Mouse (Mus musculus) embryonic facial prominence, embryonic 12.5 days (tissue): Measurements from ENCODE around the gene Poc1a. TPM values are rescaled to one million over a fixed set of nuclear protein-coding genes. Genes with fewer than 3 reads are reported as not detected.
A peak's percentile ranks its signal among the peaks of the same experiment; 100 is the strongest.

Experiments used
- ATAC-seq: fragments of 200-750 bp; cut with Nextera tagmentation; 2 replicates; pipeline ENCODE4 v1.8.0; 2017; ENCODE audit not compliant: insufficient number of reproducible peaks, insufficient read depth, low FRiP score, low TSS enrichment
- H3K27ac ChIP-seq: fragments of 300-500 bp; sonication (generic); 2 replicates; pipeline ENCODE4 v1.5.1; 2016; ENCODE audit warnings: mild to moderate bottlenecking
- H3K27me3 ChIP-seq: fragments of 300-500 bp; sonication (generic); 2 replicates; pipeline ENCODE4 v1.6.1; 2016; ENCODE audit warnings: mild to moderate bottlenecking, moderate library complexity
- H3K36me3 ChIP-seq: fragments of 300-500 bp; sonication (generic); 2 replicates; pipeline ENCODE4 v1.6.1; 2016; ENCODE audit warnings: mild to moderate bottlenecking
- H3K4me1 ChIP-seq: fragments of 300-500 bp; sonication (generic); 2 replicates; pipeline ENCODE4 v1.6.1; 2016
- H3K4me2 ChIP-seq: fragments of 300-500 bp; sonication (generic); replicated peaks from 2 replicates; pipeline ENCODE4 v1.6.1; 2016; ENCODE audit warnings: mild to moderate bottlenecking, moderate library complexity
- H3K4me3 ChIP-seq: fragments of 300-500 bp; sonication (generic); 2 replicates; pipeline ENCODE4 v1.5.1; 2016; ENCODE audit warnings: mild to moderate bottlenecking
- H3K9ac ChIP-seq: fragments of 300-500 bp; sonication (generic); 2 replicates; pipeline ENCODE4 v1.6.1; 2016; ENCODE audit warnings: mild to moderate bottlenecking, moderate library complexity
- H3K9me3 ChIP-seq: fragments of 300-500 bp; sonication (generic); 2 replicates; pipeline ENCODE4 v1.6.1; 2016; ENCODE audit warnings: mild to moderate bottlenecking, moderate library complexity
- WGBS: fragments of 180-500 bp; shearing (Covaris S2); methylation state at CpG from one replicate; pipeline ENCODE4 v1.1.7; 2016; 5-methylcytosine and 5-hydroxymethylcytosine counted together
- polyA plus RNA-seq: library from polyadenylated mRNA; unstranded; fragments of >200 nt; fragmentation: Nextera tagmentation; extraction: Ambion mirVana; gene quantifications from 2 replicates; pipeline ENCODE4 v1.2.1, GENCODE M21; 2016

The Poc1a gene
- 25.7 and 27.9 TPM in 2 replicates for polyA plus RNA-seq

DNA sequence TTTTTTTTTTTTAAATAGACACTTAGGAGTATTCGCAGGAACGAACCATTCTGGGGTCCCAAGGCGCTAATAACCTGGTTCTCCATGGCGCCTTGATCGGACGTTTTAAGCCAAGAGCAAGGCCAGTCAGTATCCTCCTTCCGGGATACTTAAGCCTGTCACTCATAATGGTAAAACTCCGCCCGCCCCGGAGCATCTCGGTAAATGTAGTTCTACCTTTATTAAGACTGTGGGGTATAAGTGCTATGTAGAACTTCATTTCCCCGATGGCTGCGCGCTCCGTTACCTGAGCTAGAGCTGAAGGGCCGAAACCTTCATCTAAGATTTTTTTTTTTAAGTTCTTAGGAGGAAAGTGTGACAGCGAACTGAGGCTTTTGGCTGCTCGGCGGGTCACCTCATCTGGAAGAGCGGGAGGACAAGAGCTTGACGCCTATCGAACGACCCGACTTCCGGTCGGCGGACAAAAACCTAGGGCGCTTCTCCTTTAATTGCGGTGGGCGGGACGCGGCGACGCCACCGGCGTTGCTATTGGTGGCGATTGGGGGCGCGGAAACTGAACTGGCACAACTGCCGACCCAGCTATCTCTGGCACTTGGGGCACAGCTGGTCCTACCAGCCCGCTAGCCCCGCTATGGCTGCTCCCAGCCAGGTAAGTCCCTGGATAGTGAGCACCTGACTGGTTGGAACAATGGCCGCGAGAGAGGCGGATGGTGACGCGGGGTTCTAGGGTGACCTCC, at the start of gene Poc1a:
Gene Poc1a, plus strand, starts transcription at position 254 of the 737 bp plus-strand sequence.
- Histone ChIP-seq H3K9ac (peak within 1 kb of the TSS; percentile 63), H3K27me3 (no peaks in the 10 kb centered on the region), H3K4me2 (peak within 1 kb of the TSS; percentile 76), H3K27ac (no peak within 1 kb of the TSS), H3K36me3 (peaks cover 11% of the 10 kb centered on the region; the same call in 1 of the 2 replicates), H3K9me3 (no peaks in the 10 kb centered on the region), H3K4me3 (peak within 1 kb of the TSS; percentile 65), H3K4me1 (peaks cover 10% of the 10 kb centered on the region)
- peak; percentile 87 for ATAC-seq
- WGBS = under 1% methylated on average over 47 of the region's 47 CpGs

DNA sequence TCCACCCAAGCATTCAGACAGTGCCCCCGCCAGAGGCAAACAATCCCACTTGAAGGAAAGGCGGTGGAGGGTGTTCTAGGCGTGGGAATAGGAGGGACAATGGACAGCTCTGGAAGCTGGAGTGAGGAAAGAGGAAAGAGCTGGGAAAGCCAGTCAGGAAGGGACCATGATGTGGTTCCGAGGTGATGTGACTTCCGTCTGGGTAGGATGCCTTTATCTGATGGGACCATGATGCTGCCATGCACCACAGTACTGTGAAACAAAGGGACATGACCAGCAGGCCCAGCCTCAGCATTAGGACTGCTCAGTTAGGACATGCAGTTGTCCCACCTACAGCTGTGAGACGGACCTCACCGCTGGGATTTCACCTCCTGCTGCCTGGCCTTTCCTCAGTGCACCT, 49.6 kb upstream of the Poc1a start:
- Histone ChIP-seq H3K9me3 (no peaks in the 10 kb centered on the region), H3K27me3 (no peaks in the 10 kb centered on the region), H3K9ac (no peak overlapping the region), H3K4me3 (no peak overlapping the region), H3K36me3 (peaks cover 34% of the 10 kb centered on the region), H3K4me1 (no peaks in the 10 kb centered on the region; the same call in 1 of the 2 replicates), H3K27ac (no peak overlapping the region), H3K4me2 (no peak overlapping the region)
- WGBS = 85% methylated on average over 7 of the region's 7 CpGs
- no peak for ATAC-seq

DNA sequence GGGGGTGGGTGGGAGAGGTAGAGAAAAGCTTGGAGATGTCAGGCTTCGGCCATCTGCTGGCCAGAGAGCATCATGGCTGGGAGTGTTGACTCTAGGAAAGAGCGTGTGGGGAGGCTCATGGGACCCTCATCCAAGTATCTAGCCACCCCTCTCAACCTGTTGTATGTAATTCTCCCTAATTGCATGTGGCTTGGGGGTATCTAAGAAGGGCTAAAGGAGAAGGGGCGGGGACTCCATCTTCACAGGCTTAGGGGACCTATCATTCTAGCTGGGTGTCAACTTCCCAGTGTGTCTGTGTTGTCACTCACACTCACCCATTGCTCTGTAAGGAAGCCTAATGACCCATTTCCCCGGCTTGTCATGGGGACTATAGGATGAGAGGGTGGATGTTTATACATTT, 49.0 kb upstream of the Poc1a start:
- no peaks in the 10 kb centered on the region for H3K9me3 ChIP-seq
- no peaks in the 10 kb centered on the region for H3K27me3 ChIP-seq
- ATAC-seq = no peak
- H3K4me1 ChIP-seq = no peaks in the 10 kb centered on the region; the same call in 1 of the 2 replicates
- H3K36me3 ChIP-seq = peaks cover 40% of the 10 kb centered on the region
- no peak overlapping the region for H3K4me2 ChIP-seq
- WGBS = 86% methylated on average over 4 of the region's 4 CpGs
- H3K4me3 ChIP-seq = no peak overlapping the region
- H3K27ac ChIP-seq = no peak overlapping the region
- no peak overlapping the region for H3K9ac ChIP-seq

DNA sequence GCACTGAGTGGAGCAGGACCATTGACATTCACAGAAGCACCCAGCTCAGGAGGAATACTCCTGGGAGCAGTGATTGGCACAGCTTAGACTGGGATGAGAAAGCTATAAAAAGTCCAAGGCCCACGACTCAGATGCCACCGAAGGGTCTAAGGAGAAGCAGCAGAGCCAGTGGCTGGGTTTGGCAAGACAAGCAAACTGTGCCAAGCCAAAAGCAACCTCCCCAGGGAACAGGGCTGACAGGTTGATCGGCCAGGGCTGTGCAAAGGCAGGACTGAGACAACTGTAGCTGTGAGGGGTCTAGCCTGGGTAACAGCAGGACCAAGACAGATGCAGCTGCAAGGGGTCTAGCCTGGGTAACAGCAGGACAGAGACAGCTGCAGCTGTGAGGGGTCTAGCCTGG, 47.9 kb upstream of the Poc1a start:
- H3K9ac ChIP-seq = no peak overlapping the region
- no peak overlapping the region for H3K27ac ChIP-seq
- no peaks in the 10 kb centered on the region for H3K4me1 ChIP-seq
- H3K9me3 ChIP-seq = no peaks in the 10 kb centered on the region
- whole genome bisulfite sequencing = 94% methylated on average over 3 of the region's 3 CpGs
- no peak overlapping the region for H3K4me2 ChIP-seq
- peaks cover 51% of the 10 kb centered on the region for H3K36me3 ChIP-seq
- no peak overlapping the region for H3K4me3 ChIP-seq
- ATAC-seq = no peak
- H3K27me3 ChIP-seq = no peaks in the 10 kb centered on the region

DNA sequence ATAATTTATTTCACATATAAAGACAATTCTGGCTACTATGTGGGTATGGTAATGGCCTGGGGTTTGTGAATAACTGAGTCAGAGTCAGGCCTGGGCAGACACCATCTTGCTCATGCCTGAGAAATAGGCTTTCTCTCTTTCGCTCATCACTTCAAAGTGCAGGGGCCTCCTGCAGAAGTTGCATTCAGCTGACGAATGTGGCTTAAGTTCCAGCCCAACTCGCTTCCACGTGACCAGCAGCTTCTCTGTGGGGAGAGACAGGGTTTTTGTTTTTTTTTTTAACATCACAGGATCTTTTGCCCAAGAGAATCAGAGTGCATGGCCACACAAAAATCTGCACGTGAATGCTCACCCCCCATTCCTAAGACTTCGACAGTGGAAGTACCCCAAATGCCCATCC, 46.9 kb upstream of the Poc1a start:
- H3K4me2 ChIP-seq = no peak overlapping the region
- no peaks in the 10 kb centered on the region for H3K9me3 ChIP-seq
- no peak overlapping the region for H3K9ac ChIP-seq
- no peak for ATAC-seq
- H3K4me1 ChIP-seq = no peaks in the 10 kb centered on the region
- no peak overlapping the region for H3K4me3 ChIP-seq
- H3K27ac ChIP-seq = no peak overlapping the region
- H3K27me3 ChIP-seq = no peaks in the 10 kb centered on the region
- peaks cover 61% of the 10 kb centered on the region for H3K36me3 ChIP-seq
- 79% methylated on average over 6 of the region's 6 CpGs for WGBS

DNA sequence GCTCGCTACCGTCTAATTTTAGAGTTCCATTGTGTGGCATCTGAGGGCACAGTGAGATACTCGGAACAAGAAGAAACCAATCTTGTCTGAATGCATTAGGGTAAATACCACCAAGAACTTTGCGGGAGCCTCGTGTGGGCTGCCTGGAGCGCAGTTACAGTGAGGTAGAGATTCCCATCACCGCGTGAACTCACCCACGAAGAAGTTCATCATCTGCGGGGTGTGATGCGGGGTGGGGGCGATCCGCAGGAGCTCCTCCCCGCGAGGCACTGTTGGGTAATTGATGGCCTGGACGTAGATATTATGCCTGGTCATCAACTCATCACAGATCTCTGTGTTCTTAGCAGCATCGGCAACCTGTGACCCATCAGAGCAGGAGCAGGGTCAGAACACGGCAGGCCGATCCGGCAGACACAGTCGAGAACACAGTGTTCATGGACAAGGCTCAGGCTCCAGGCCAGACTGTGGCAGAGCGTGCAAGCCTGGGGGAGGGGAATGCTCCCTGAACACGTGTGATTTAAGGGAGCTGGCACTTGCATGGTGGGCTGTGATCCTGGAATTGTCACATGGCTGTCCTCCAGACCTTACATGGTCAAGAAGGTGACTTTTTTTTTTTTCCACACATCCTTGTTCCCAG, 45.5 kb upstream of the Poc1a start:
- H3K36me3 ChIP-seq = peaks cover 75% of the 10 kb centered on the region
- no peak overlapping the region for H3K4me2 ChIP-seq
- no peaks in the 10 kb centered on the region for H3K4me1 ChIP-seq
- 94% methylated on average over 23 of the region's 23 CpGs for WGBS
- H3K9me3 ChIP-seq = no peaks in the 10 kb centered on the region
- H3K9ac ChIP-seq = no peak overlapping the region
- no peak overlapping the region for H3K27ac ChIP-seq
- no peak overlapping the region for H3K4me3 ChIP-seq
- ATAC-seq = no peak
- H3K27me3 ChIP-seq = no peaks in the 10 kb centered on the region

DNA sequence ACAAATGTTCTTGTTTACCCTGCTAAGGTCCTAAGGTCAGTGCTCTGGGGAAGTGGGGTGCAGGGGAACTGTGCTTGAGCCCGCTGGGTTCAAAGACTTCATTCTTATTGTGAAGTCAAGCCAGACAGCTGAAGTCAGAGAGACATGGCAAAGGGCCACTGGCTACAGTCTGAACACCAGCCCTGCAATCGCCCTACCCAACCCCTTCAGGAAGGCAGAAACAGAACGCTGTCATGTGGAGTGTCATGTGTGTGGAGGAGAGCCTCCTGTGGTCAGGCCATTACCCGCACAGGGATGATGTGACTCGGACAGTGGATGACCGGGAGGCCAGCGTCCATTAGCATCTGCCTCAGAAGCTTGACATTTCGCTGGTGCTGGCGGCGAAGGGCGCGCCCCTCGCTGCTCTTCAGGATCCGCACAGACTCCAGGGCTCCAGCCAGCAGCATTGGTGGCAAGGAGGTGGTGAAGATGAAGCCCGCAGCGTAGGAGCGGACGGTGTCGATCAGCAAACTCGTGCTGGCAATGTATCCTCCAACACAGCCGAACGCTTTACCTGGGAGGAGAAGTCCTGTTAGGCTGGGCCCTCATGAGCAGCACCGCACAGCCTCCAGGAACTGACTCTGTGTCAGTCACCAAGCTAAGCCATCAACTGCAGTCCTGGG, 44.6 kb upstream of the Poc1a start:
- no peaks in the 10 kb centered on the region for H3K9me3 ChIP-seq
- 93% methylated on average over 23 of the region's 23 CpGs for WGBS
- no peak overlapping the region for H3K27ac ChIP-seq
- peaks cover 84% of the 10 kb centered on the region for H3K36me3 ChIP-seq
- H3K4me2 ChIP-seq = no peak overlapping the region
- no peaks in the 10 kb centered on the region for H3K4me1 ChIP-seq
- no peak overlapping the region for H3K4me3 ChIP-seq
- no peaks in the 10 kb centered on the region for H3K27me3 ChIP-seq
- ATAC-seq = no peak
- H3K9ac ChIP-seq = no peak overlapping the region

DNA sequence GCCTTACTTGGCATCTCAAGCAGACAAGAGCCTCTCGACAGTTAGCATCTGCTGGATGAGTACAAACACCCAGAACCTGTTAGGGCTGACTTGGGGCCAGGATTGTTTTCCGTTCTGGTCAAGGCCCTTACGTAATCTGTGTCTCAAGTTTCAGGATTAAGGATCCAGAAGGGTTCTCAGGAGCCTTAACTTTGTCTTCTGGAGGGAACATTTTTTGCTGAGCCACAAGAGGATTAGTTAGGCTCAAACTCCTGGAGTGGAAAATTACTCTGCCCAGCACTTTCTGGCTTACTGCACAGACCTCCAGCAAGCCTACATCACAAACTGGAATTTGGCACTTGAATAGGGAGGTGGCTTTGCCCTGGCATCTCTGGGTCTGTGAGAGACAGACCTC, 44.0 kb upstream of the Poc1a start:
- Histone ChIP-seq H3K9me3 (no peaks in the 10 kb centered on the region), H3K27ac (no peak overlapping the region), H3K27me3 (no peaks in the 10 kb centered on the region), H3K36me3 (peaks cover 89% of the 10 kb centered on the region), H3K4me3 (no peak overlapping the region), H3K9ac (no peak overlapping the region), H3K4me2 (no peak overlapping the region), H3K4me1 (no peaks in the 10 kb centered on the region)
- ATAC-seq = no peak
- 80% methylated on average over 3 of the region's 3 CpGs for WGBS

DNA sequence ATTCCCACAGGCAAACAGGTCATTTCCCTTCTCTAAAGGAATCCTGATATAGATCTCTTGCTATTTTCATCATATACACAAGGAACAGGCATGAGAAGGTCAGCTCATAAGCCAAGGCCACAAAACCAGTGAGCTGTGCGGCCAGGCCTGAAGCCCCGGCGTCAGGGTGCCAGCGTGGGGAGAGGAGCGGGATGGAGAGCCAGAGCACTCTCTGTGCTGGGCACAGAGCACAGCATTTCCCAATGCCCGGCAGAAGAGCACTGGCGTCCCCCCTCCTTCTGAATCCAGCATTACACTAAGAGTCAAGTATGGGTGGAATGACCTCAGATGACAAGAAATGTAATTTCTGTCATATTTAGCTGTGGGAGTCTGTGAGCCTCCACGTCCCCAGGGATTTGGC, 43.5 kb upstream of the Poc1a start:
- Histone ChIP-seq H3K4me2 (no peak overlapping the region), H3K9ac (no peak overlapping the region), H3K36me3 (peaks cover 91% of the 10 kb centered on the region), H3K9me3 (no peaks in the 10 kb centered on the region), H3K27ac (no peak overlapping the region), H3K4me1 (no peaks in the 10 kb centered on the region), H3K27me3 (no peaks in the 10 kb centered on the region), H3K4me3 (no peak overlapping the region)
- ATAC-seq = no peak
- WGBS = 88% methylated on average over 8 of the region's 8 CpGs

DNA sequence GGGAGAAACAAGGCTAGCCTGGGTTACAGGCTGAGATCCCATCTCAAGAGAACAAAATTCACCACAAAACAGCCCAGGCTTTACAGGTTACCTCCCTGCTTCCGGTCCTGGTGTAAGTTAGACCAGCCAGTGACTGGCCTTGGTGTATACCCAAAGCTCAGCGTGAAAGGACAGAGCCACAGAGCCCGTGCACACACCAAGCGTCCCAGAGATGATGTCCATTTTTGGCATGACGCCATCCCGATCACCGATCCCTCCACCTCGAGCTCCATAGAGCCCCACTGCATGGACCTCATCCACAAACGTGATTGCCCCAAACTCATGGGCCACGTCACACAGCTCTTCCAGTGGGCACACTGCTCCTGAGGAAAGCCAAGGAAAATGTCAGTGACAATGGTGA, 43.0 kb upstream of the Poc1a start:
- Histone ChIP-seq H3K4me2 (no peak overlapping the region), H3K4me1 (no peaks in the 10 kb centered on the region), H3K4me3 (no peak overlapping the region), H3K9ac (no peak overlapping the region), H3K9me3 (no peaks in the 10 kb centered on the region), H3K36me3 (peaks cover 91% of the 10 kb centered on the region), H3K27me3 (no peaks in the 10 kb centered on the region), H3K27ac (no peak overlapping the region)
- ATAC-seq = no peak
- WGBS = 95% methylated on average over 10 of the region's 10 CpGs

DNA sequence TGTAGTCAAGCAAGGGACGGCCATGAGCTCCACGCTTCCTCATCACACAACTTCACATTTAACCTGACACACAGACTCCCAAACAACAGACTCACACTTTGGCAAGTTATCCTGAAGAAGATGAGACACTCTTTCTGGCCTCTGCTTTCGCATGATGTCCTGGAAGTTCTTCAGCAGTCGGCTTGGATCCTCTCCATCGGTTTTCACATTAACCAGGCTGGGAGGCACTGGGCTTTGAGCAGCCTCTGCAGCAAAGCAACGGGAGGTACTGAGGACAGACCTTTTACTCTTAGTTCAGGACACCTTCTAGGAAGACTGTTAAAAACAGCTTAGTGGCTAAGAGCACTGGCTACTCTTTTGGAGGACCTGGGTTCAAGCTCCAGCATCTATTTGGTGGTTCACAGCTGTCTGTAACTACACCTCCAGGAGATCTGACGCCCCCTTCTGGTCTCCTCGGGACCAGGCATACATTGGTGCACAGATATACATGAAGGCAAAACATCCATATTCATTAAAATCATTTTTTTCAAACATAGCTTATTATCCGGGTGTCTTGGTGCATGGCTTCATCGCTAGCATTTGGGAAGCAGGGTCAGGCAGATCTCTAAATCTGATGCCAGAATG, 39.2 kb upstream of the Poc1a start:
- H3K9ac ChIP-seq = no peak overlapping the region
- H3K4me2 ChIP-seq = no peak overlapping the region
- ATAC-seq = no peak
- H3K27me3 ChIP-seq = no peaks in the 10 kb centered on the region
- H3K36me3 ChIP-seq = peaks cover 67% of the 10 kb centered on the region
- no peaks in the 10 kb centered on the region for H3K9me3 ChIP-seq
- no peak overlapping the region for H3K27ac ChIP-seq
- 90% methylated on average over 10 of the region's 10 CpGs for WGBS
- no peak overlapping the region for H3K4me3 ChIP-seq
- peaks cover 4% of the 10 kb centered on the region for H3K4me1 ChIP-seq
